Mouse (Mus musculus): ENCODE data around the gene Ifrd1.

DNA sequence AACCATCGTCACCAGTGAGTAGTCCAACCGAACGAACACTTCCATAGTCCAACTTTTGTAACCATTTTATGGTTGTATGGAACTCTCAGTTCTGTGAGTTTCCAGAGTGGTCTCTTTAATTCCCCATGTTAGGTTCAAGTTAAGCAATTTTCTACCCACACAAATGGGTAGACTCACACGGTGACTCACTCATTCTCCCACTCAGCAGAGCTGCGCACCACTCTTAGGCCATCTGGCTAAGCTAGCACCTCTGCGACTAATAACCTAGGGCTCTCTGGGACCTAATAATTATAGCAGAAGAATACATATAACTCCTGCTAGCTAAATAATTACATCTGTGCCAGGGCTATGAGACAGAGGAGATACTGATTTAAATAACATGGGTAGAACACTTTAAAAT, 14.7 kb upstream of the Ifrd1 start:
- TF ChIP-seq POLR2A (IDR thresholded peaks at IDR 0.05; ENCODE audit: borderline replicate concordance, extremely low read depth, insufficient read depth, insufficient read length, poor library complexity, severe bottlenecking) = no peak
- no peak for TF ChIP-seq CTCF (IDR thresholded peaks at IDR 0.05; ENCODE audit: borderline replicate concordance, extremely low read depth, insufficient read depth, insufficient read length)

Measured in brain, embryonic 14.5 days (tissue).